Mouse (Mus musculus) MEL (cell line): ENCODE measurements at regions not wholly inside any gene's neighbourhood (a gene's known extent, or its start where the extent isn't known, plus 50 kb on each side); places are given as distances from the start of the nearest gene placed in this dataset.
A peak's percentile ranks its signal among the peaks of the same experiment; 100 is the strongest.

Source experiments
- DNase-seq: peaks from one replicate; pipeline ENCODE4 v3.0.0; 2011; ENCODE audit warnings: low read depth, low spot score
- H3K27ac ChIP-seq: 2 replicates; pipeline ENCODE4 v1.5.1; 2012; ENCODE audit warnings: low read depth, mild to moderate bottlenecking, control low read depth, low read length, moderate library complexity; ENCODE audit not compliant: control insufficient read depth
- H3K27me3 ChIP-seq, 2 experiments: fragments of 150-350 bp in 1 of 2; sonication (generic) in 1 of 2; 2 replicates each; pipeline ENCODE4 v1.6.1; 2012; ENCODE audit warnings: low read length in 2 of 2, mild to moderate bottlenecking in 2 of 2, improper control_type of control experiment in 1 of 2, moderate library complexity in 1 of 2; ENCODE audit not compliant: insufficient read depth in 2 of 2, control insufficient read depth in 1 of 2
- H3K36me3 ChIP-seq, 2 experiments: 2 replicates each; pipeline ENCODE4 v1.6.1; 2012 to 2014; ENCODE audit warnings: low read length in 2 of 2, improper control_type of control experiment in 1 of 2, inconsistent platforms in 1 of 2, mild to moderate bottlenecking in 1 of 2; ENCODE audit not compliant: insufficient read depth in 2 of 2, control insufficient read depth in 1 of 2
- H3K4me1 ChIP-seq, 2 experiments: fragments of 150-350 bp in 1 of 2; sonication (generic) in 1 of 2; 2 replicates each; pipeline ENCODE4 v1.6.1; 2012; ENCODE audit warnings: low read length in 2 of 2, improper control_type of control experiment in 1 of 2, mild to moderate bottlenecking in 1 of 2; ENCODE audit not compliant: insufficient read depth in 2 of 2, control insufficient read depth in 1 of 2
- H3K4me3 ChIP-seq, 2 experiments: fragments of 150-350 bp in 1 of 2; sonication (generic) in 1 of 2; 2 replicates each; pipeline ENCODE4 v1.5.1; 2012; ENCODE audit warnings: low read depth in 2 of 2, low read length in 2 of 2, mild to moderate bottlenecking in 2 of 2, moderate library complexity in 2 of 2, control low read depth in 1 of 2, improper control_type of control experiment in 1 of 2; ENCODE audit not compliant: control insufficient read depth in 1 of 2, insufficient read depth in 1 of 2
- H3K79me2 ChIP-seq: 2 replicates; pipeline ENCODE4 v1.6.1; 2012; ENCODE audit warnings: mild to moderate bottlenecking, low read length, moderate library complexity; ENCODE audit not compliant: control insufficient read depth, poor library complexity, insufficient read depth
- H3K9ac ChIP-seq: 2 replicates; pipeline ENCODE4 v1.6.1; 2012; ENCODE audit warnings: low read depth, mild to moderate bottlenecking, control low read depth, low read length, moderate library complexity; ENCODE audit not compliant: control insufficient read depth, poor library complexity, severe bottlenecking
- H3K9me3 ChIP-seq: fragments of 150-350 bp; sonication (generic); replicated peaks from 2 replicates; pipeline ENCODE4 v1.6.1; 2012; ENCODE audit warnings: mild to moderate bottlenecking, low read length, improper control_type of control experiment, moderate library complexity; ENCODE audit not compliant: insufficient read depth
- BHLHE40 ChIP-seq: IDR thresholded peaks from 2 replicates; pipeline ENCODE4 v1.6.1; 2012; ENCODE audit warnings: low read depth, mild to moderate bottlenecking, inconsistent platforms, low read length, improper control_type of control experiment, borderline replicate concordance
- E2F4 ChIP-seq: IDR thresholded peaks from 2 replicates; pipeline ENCODE4 v1.6.1; 2011; ENCODE audit warnings: low read depth, low read length, improper control_type of control experiment, borderline replicate concordance
- EP300 ChIP-seq, 2 experiments: IDR thresholded peaks; 2 replicates each; pipeline ENCODE4 v1.6.1; 2011; ENCODE audit warnings: improper control_type of control experiment in 2 of 2, low read length in 2 of 2, low read depth in 1 of 2, mild to moderate bottlenecking in 1 of 2
- GABPA ChIP-seq: IDR thresholded peaks from 2 replicates; pipeline ENCODE4 v1.6.1; 2012; ENCODE audit warnings: low read depth, mild to moderate bottlenecking, inconsistent platforms, low read length, improper control_type of control experiment, moderate library complexity
- GATA1 ChIP-seq: IDR thresholded peaks from 2 replicates; pipeline ENCODE4 v1.6.1; 2011; ENCODE audit warnings: low read depth, low read length, improper control_type of control experiment
- HCFC1 ChIP-seq: IDR thresholded peaks from 2 replicates; pipeline ENCODE4 v1.6.1; 2012; ENCODE audit warnings: low read depth, mild to moderate bottlenecking, inconsistent platforms, low read length, improper control_type of control experiment, moderate library complexity
- JUND ChIP-seq: IDR thresholded peaks from 2 replicates; pipeline ENCODE4 v1.6.1; 2011; ENCODE audit warnings: low read depth, mild to moderate bottlenecking, improper control_type of control experiment, low read length
- MAFK ChIP-seq: IDR thresholded peaks from 2 replicates; pipeline ENCODE4 v1.6.1; 2011; ENCODE audit warnings: low read depth, mild to moderate bottlenecking, low read length, improper control_type of control experiment, borderline replicate concordance
- MAX ChIP-seq: IDR thresholded peaks from 2 replicates; pipeline ENCODE4 v1.6.1; 2011; ENCODE audit warnings: low read length, improper control_type of control experiment
- MAZ ChIP-seq: IDR thresholded peaks from 2 replicates; pipeline ENCODE4 v1.6.1; 2012; ENCODE audit warnings: low read depth, mild to moderate bottlenecking, inconsistent platforms, low read length, improper control_type of control experiment
- MEF2A ChIP-seq: IDR thresholded peaks from 2 replicates; pipeline ENCODE4 v1.6.1; 2014; ENCODE audit warnings: low read depth, mild to moderate bottlenecking, inconsistent platforms, low read length, improper control_type of control experiment; ENCODE audit not compliant: poor library complexity, insufficient replicate concordance, severe bottlenecking; ENCODE audit errors: extremely low read depth
- MYB ChIP-seq: IDR thresholded peaks from 2 replicates; pipeline ENCODE4 v1.6.1; 2011; ENCODE audit warnings: mild to moderate bottlenecking, low read depth, low read length, improper control_type of control experiment
- POLR2A ChIP-seq, 2 experiments: IDR thresholded peaks; 2 replicates each; pipeline ENCODE4 v1.6.1; 2011 to 2012; ENCODE audit warnings: low read length in 2 of 2, mild to moderate bottlenecking in 2 of 2, control low read depth in 1 of 2, improper control_type of control experiment in 1 of 2, low read depth in 1 of 2, moderate library complexity in 1 of 2; ENCODE audit not compliant: control insufficient read depth in 1 of 2, insufficient read depth in 1 of 2, poor library complexity in 1 of 2
- POLR2AphosphoS2 ChIP-seq: IDR thresholded peaks from 2 replicates; pipeline ENCODE4 v1.6.1; 2011; ENCODE audit warnings: low read length, improper control_type of control experiment
- POLR2AphosphoS5 ChIP-seq: IDR thresholded peaks from 2 replicates; pipeline ENCODE4 v1.6.1; 2012; ENCODE audit warnings: low read depth, borderline replicate concordance, mild to moderate bottlenecking, inconsistent platforms, low read length, moderate library complexity, mixed read lengths
- RAD21 ChIP-seq: IDR thresholded peaks from 2 replicates; pipeline ENCODE4 v1.6.1; 2011; ENCODE audit warnings: mild to moderate bottlenecking, low read depth, low read length, improper control_type of control experiment
- RCOR1 ChIP-seq: IDR thresholded peaks from 2 replicates; pipeline ENCODE4 v1.6.1; 2012; ENCODE audit warnings: low read depth, mild to moderate bottlenecking, inconsistent platforms, low read length, improper control_type of control experiment
- SIN3A ChIP-seq: IDR thresholded peaks from 2 replicates; pipeline ENCODE4 v1.6.1; 2012; ENCODE audit warnings: low read length, improper control_type of control experiment, inconsistent platforms
- SMC3 ChIP-seq: IDR thresholded peaks from 2 replicates; pipeline ENCODE4 v1.6.1; 2011; ENCODE audit warnings: low read depth, low read length, improper control_type of control experiment
- TBP ChIP-seq: IDR thresholded peaks from 2 replicates; pipeline ENCODE4 v1.8.0; 2011; ENCODE audit warnings: low read depth, low read length, improper control_type of control experiment
- TCF12 ChIP-seq: IDR thresholded peaks from 2 replicates; pipeline ENCODE4 v1.6.1; 2014; ENCODE audit warnings: low read depth, mild to moderate bottlenecking, inconsistent platforms, low read length, improper control_type of control experiment, moderate library complexity
- USF1 ChIP-seq: IDR thresholded peaks from 2 replicates; pipeline ENCODE4 v1.6.1; 2014; ENCODE audit warnings: low read depth, mild to moderate bottlenecking, inconsistent platforms, low read length, improper control_type of control experiment, moderate library complexity
- USF2 ChIP-seq, 2 experiments: IDR thresholded peaks; 2 replicates each; pipeline ENCODE4 v1.6.1; 2011 to 2012; ENCODE audit warnings: improper control_type of control experiment in 2 of 2, low read length in 2 of 2, borderline replicate concordance in 1 of 2, inconsistent platforms in 1 of 2, low read depth in 1 of 2, mild to moderate bottlenecking in 1 of 2; ENCODE audit not compliant: insufficient read depth in 1 of 2
- ZC3H11A ChIP-seq: IDR thresholded peaks from 2 replicates; pipeline ENCODE4 v1.6.1; 2012; ENCODE audit warnings: low read depth, mild to moderate bottlenecking, inconsistent platforms, low read length, improper control_type of control experiment
- ZKSCAN1 ChIP-seq: IDR thresholded peaks from 2 replicates; pipeline ENCODE4 v1.6.1; 2012; ENCODE audit warnings: low read depth, mild to moderate bottlenecking, inconsistent platforms, low read length, improper control_type of control experiment, moderate library complexity
- ZMIZ1 ChIP-seq: IDR thresholded peaks from 2 replicates; pipeline ENCODE4 v1.6.1; 2012; ENCODE audit warnings: low read depth, mild to moderate bottlenecking, inconsistent platforms, low read length, improper control_type of control experiment, moderate library complexity
- ZNF384 ChIP-seq: IDR thresholded peaks from 2 replicates; pipeline ENCODE4 v1.6.1; 2012; ENCODE audit warnings: low read depth, mild to moderate bottlenecking, inconsistent platforms, low read length, improper control_type of control experiment

DNA sequence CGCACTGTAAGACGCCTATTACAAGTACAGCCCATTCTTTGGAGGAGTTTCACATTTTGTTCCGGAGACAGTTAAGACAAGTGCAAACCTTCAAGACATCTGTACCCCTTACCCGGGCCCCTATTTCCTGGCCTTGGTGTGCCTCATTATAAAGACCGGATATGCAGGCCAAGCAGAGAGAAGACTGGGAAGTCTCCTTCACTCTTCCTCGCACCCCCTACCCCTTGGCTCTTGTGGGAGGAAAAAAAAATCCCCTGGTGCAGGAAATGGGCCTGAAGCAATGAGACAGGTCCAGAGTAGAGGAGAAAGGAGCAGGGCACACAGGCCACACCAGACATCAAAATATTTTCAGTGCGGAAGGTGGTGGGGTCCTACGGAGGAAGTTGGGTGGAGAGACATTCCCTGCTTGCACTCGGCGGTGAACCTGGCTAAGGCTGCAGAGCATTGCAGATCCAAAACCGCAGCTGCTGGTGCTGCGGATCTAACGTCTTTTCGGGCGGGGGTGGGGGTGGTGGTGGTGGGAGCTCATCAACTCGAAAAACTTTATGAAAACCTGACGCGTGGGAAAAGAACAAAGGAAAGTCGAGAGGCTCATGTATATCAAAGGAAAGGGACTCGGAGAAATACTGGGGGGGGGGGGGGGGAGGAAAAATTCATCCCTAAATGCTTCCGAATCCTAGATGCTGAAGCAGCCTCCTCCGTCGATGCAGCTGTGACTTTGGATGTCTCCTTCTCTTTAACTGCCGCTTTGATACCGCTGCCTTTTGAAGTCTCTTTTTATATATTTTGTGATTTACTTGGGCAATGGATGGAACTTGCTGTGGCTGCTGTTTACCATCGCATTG, 72.6 kb downstream of the S1pr1 start:
- H3K4me1 ChIP-seq: peaks cover 4 to 16% of the 10 kb centered on the region in 2 experiments; a peak in 3 of 4 replicates
- no peaks in the 10 kb centered on the region for H3K79me2 ChIP-seq
- H3K9ac ChIP-seq: peak overlapping the region; percentile 54
- no peaks in the 10 kb centered on the region for H3K27me3 ChIP-seq
- H3K9me3 ChIP-seq: no peaks in the 10 kb centered on the region
- TF ChIP-seq BHLHE40 (no peak), POLR2A (IDR thresholded peaks at IDR 0.05; ENCODE audit: control insufficient read depth in 1 of 2, insufficient read depth in 1 of 2, low read depth in 1 of 2, low read length in 2 of 2, poor library complexity in 1 of 2) (no peak), GABPA (no peak), ZC3H11A (no peak), SIN3A (peak; percentile 14; the same call in 1 of the 2 replicates), TCF12 (0 out of 2 replicates have a peak, but pooled peaks have one; percentile 0), POLR2AphosphoS2 (no peak), MAFK (no peak), EP300 (IDR thresholded peaks at IDR 0.05; ENCODE audit: low read depth in 1 of 2, low read length in 2 of 2) (no peak), HCFC1 (peak; percentile 28; the same call in 1 of the 2 replicates), SMC3 (no peak), MAX (no peak; the same call in 1 of the 2 replicates), MAZ (peak; percentile 25; the same call in 1 of the 2 replicates), MEF2A (no peak), JUND (no peak), E2F4 (no peak), RCOR1 (0 out of 2 replicates have a peak, but pooled peaks have one; percentile 8), TBP (0 out of 2 replicates have a peak, but pooled peaks have one; percentile 48)
- TF ChIP-seq, all 39 proteins: peak for 6
- Histone ChIP-seq H3K27ac (peak overlapping the region; percentile 81), H3K4me3 (peak overlapping the region; percentile 53 to 86), H3K36me3 (peaks cover 0 to 11% of the 10 kb centered on the region in 2 experiments; a peak in 2 of 4 replicates)
- DNase-seq: peak; percentile 74

GRCm38 (mm10) chr3:115641411-115641810, 73.5 kb downstream of the S1pr1 start:
- Histone ChIP-seq H3K79me2 (no peaks in the 10 kb centered on the region), H3K4me1 (peaks cover 4 to 16% of the 10 kb centered on the region in 2 experiments; a peak in 3 of 4 replicates), H3K36me3 (peaks cover 0 to 11% of the 10 kb centered on the region in 2 experiments; a peak in 2 of 4 replicates), H3K27me3 (no peaks in the 10 kb centered on the region), H3K9me3 (no peaks in the 10 kb centered on the region), H3K9ac (no peak overlapping the region; the same call in 1 of the 2 replicates), H3K4me3 (peak overlapping the region; percentile 53 to 86), H3K27ac (peak overlapping the region; percentile 81)
- peak; percentile 90 for DNase-seq
- TF ChIP-seq JUND (no peak; the same call in 1 of the 2 replicates), GATA1 (peak; percentile 98), MAFK (no peak; the same call in 1 of the 2 replicates), ZMIZ1 (no peak), USF1 (no peak), EP300 (IDR thresholded peaks at IDR 0.05; ENCODE audit: low read depth in 1 of 2, low read length in 2 of 2) (peak; percentile 96 to 99), HCFC1 (peak; percentile 11; the same call in 1 of the 2 replicates), MAX (no peak), POLR2A (IDR thresholded peaks at IDR 0.05; ENCODE audit: control insufficient read depth in 1 of 2, insufficient read depth in 1 of 2, low read depth in 1 of 2, low read length in 2 of 2, poor library complexity in 1 of 2) (0 out of 4 replicates have a peak, but pooled peaks of 1 of the 2 experiments have one; percentile 15), USF2 (IDR thresholded peaks at IDR 0.05; ENCODE audit: borderline replicate concordance in 1 of 2, insufficient read depth in 1 of 2, low read depth in 1 of 2, low read length in 2 of 2) (no peak), ZNF384 (no peak), SIN3A (no peak; the same call in none of the 2 replicates), MYB (peak; percentile 35; the same call in 1 of the 2 replicates), ZC3H11A (no peak), ZKSCAN1 (no peak), RAD21 (no peak), POLR2AphosphoS5 (no peak)
